Mouse (Mus musculus) heart, adult 11 months (tissue): Measurements from ENCODE around the gene Nvl.

Experiments used
- DNase-seq: peaks from one replicate; pipeline ENCODE4 v3.0.0; 2022

The Nvl gene

DNA sequence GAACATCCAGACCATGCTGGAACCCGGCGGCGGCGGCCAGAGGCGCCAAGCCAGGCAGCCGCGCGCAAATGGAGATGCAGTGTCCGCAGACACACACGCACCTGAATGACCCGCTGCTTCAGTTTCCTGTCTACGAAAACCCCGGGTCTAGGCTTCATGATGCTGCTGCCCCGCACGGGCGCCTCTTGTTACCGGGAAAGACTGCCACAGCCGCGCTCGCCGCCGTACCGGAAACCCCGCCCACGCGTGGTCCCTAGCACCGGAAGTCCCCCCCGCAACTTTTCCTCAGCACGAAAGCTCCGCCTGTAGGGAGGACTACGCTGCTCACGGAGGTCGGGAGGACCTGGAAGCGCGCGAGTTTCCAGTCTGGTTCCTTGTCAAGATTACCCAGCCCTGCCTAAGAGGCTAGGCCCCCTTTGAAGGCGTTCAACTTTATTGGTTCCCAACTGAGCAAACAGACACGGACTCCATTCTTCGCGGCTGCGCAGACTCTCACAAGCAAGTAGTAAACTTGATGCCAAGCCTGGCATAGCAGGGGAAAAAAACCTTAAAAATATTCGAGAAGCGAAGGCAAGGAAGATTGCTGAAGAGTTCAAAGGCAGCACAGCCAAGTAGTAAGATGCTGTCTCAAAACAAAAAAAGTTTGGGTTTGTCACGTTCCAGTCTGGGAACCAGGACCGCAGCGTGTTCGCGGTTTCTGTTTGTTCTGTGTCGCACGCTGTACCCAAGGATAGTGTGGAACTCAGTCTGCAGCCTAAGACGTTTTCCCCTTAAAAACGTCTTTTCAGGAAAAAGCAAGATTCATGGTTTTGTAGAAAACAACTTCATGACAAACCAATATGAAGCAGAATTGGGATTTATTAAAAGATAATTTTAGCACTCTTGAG, at the start of gene Nvl, which contains the start of gene Cnih4:
Nvl (minus strand) TSS at position 255 of the 887 bp plus-strand sequence.
Cnih4 (plus strand) TSS at position 744 of the 887 bp plus-strand sequence.
- peak; percentile 99 for DNase-seq

DNA sequence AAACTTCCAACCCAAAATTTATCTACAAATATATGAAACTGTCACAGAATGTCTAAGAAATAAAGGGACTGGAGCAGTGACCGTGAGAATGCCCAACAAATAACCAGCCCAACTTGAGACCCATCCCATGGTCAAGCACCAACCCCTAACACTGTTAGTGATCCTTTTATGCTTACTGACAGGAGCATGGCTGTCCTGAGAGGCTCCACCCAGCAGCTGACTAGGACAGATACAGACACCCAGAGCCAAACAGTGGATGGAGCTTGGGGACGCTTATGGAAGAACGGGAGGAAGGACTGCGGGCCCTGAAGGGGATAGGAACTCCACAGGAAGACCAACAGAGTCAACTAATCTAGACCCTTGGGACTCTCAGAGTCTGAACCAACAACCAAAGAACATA, 44.9 kb upstream of the Nvl start:
- DNase-seq, result no peak

DNA sequence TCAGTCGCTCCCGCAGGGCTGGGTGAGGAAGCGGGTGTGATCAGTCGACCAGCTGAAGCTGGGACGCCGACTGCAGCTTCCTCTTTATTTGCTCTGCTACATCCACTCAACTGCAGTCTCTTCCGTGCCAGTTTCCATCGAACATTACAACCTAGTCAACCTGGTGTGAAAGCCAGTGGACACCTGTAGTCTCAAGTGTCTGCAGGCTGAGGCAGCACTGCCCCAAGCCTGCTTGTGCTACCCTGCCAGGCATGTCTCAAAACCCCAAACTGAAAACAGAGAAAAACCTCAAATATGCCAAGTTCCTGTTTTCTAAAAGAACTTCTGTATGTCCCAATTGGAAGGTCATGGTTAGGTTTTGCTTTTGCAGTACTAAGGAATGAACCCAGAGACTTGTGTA, 26.2 kb upstream of the Nvl start:
- DNase-seq, result peak; percentile 90

DNA sequence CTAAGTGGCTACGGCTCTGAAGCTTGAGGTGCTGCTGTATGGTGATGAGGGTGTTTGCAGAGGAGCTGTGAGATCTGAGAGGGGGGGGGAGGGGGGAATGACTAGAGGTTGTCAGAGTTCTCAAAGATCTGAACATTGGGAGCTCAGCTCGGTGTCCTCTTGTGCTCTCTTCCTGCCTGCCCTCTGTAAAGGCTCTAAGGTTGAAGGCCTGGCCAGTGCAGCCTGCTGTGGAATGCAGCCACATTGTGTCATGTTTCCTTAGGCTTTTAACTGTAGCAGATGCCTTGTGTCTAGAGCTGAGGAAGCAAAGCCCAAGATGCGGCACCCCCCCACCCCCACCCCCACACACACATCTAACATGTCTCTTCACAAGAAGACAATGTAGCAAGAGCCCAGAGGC, 24.4 kb upstream of the Nvl start:
- DNase-seq, result peak; percentile 61

GRCm38 (mm10) chr1:181167816-181168215, 23.8 kb upstream of the Nvl start:
- peak; percentile 71 for DNase-seq

GRCm38 (mm10) chr1:181151541-181151940, 7.5 kb upstream of the Nvl start:
- peak; percentile 23 for DNase-seq

DNA sequence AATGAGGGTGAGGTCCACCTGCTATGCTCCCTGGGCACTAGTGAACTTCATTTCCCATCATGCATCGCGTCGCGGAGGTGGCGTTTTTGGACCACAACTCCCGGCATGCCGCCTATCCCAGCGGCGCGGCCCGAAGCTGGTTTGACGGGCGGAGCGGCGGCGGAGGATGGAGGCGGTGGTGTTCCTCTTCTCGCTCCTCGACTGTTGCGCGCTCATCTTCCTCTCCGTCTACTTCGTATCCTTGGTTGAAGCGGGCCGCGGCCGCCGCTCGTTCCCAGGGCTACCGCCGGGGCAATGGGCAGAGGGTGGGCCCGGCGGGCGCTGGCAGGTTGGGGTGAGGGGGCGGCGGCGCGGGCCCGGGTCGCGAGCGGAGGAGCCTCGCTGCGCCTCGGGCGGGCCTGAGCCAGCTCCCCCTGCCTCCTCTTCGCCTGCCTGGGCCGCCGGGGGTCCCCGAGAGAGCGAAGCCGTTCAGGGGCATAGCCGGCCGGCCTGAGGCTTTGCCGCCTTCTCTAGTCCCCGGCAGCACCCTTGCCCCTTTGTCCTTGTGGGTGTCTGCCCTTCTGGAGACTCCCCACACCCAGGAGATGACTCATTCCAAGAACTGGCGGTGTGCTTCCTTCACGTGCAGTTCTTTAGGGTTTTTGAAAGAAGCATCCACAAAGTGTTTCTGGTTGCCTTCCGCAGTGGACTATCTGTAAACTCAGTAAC, 7.0 kb upstream of the Nvl start:
- DNase-seq, result peak; percentile 99

- DNase-seq, result no peak
Observed at GRCm38 (mm10) chr1:181150431-181150826, 6.4 kb upstream of the Nvl start.

- peak; percentile 72 for DNase-seq
Observed at GRCm38 (mm10) chr1:181149373-181150017, 5.5 kb upstream of the Nvl start.

GRCm38 (mm10) chr1:181148540-181148939, 4.5 kb upstream of the Nvl start:
- peak; percentile 68 for DNase-seq

GRCm38 (mm10) chr1:181146187-181146586, 2.2 kb upstream of the Nvl start:
- DNase-seq, result no peak

GRCm38 (mm10) chr1:181144966-181145365, 962 bp upstream of the Nvl start:
- no peak for DNase-seq

DNA sequence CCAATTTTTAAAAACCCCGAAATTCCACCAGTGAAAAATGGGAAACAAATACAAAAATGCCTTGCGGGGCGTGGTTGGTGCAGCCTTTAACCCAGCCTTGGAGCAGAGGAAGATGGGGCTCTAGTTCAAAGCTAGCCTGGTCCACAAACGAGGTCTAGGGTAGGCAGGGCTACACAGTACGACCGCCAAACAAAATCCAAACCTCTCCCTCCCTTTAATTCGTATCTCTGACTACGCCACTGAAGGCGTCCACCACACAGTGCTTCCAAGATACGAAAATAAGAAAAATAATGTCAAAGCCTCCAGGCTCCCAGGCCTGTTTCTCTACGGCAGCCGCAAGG, 425 bp downstream of the Nvl start:
- no peak for DNase-seq

- DNase-seq, result no peak
Observed at GRCm38 (mm10) chr1:181138730-181139129, 5.3 kb downstream of the Nvl start.

GRCm38 (mm10) chr1:181131915-181132314, 12.1 kb downstream of the Nvl start:
- no peak for DNase-seq

DNA sequence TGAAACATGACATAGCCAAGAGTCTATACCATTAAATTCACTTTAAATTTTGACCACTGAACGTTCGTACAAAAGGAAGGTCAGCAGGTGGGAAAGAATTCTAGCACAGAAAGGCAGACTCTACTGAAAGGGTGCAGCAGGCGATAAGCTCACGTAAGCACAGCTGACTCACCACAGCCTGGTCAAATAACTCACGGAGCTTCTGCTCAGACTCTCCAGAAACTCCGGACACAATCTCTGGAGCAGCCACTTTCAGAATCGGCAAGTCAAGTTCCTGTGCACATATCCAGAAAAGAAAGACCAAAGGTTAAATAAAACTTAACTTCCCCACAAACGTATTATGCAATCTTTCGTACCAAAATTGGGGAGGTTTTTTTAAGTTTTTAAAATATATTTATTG, 17.2 kb downstream of the Nvl start:
- no peak for DNase-seq

GRCm38 (mm10) chr1:181125916-181126315, 18.1 kb downstream of the Nvl start:
- DNase-seq, result no peak

GRCm38 (mm10) chr1:181124145-181124544, 19.9 kb downstream of the Nvl start:
- DNase-seq, result no peak

DNA sequence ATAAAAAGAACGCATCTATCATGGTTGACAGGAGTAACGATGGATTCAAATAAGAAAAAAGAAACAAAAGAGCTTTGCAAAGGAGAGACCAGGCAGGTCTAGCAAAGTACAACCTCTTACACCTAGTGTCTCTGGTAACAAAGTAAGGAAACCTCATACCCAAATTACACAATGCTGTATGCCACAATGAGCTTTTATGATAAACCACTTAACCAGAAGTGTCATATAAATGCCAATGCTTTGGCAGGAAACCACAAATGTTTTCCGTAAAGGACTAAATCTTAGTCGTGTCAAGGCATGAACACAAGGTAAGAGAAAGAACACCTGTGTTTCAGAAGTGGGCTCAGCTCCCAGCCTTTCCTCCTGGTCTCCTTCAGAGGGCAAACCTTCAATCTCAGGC, 26.9 kb downstream of the Nvl start:
- DNase-seq, result no peak

- DNase-seq, result peak; percentile 79
Observed at GRCm38 (mm10) chr1:181090048-181090447, 54.0 kb downstream of the Nvl start.

- DNase-seq, result peak; percentile 78
Observed at GRCm38 (mm10) chr1:181084021-181084420, 60.0 kb downstream of the Nvl start.

GRCm38 (mm10) chr1:181073075-181073474, 70.9 kb downstream of the Nvl start:
- DNase-seq, result peak; percentile 56

GRCm38 (mm10) chr1:181069671-181070070, 74.3 kb downstream of the Nvl start:
- no peak for DNase-seq

DNA sequence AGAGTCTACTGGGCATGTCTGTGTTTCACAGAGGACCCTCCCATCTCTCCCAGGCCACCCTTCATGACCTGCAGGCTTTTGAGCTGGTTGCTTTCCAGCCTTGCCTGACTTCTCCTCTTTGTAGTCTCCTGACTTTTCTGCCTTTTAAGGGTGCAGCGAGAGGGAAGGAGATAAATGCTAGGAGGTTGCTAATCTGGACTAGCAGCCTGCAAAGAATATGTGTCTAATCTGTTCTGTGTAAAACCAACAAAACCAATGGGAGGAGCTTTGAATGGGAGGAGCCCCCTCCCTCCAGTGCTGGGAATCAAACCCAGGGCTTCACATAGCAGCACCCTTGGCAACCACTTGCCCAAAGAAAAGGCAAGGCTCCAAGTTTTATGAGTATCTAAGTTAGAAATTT, 75.7 kb downstream of the Nvl start:
- DNase-seq, result no peak
